In genomic region chr12:83402270-83402669, GRCm38 (mm10) we compare ENCODE assay signal across 24 mouse cellular contexts.
"Had no signal": no experiment of that assay in that cellular context is flagged by ENCODE, and none has a peak within 500 bp of the region (broad histone marks: within the 10 kb centered on the region; RNA-seq: fewer than 3 reads in every experiment).

No protein-coding gene starts in this region.

- DNase-seq: gastrocnemius, postnatal 10 days; gastrocnemius, postnatal 25 days; heart, adult 2 months; heart, postnatal 4 days; kidney, adult 18-20 months; kidney, adult 8-10 months; kidney, postnatal 10 days; kidney, postnatal 25 days; kidney, postnatal 4 days; left cerebral cortex, postnatal 4 days; liver, embryonic 13.5 days had no signal

- H3K27me3 ChIP-seq: heart, embryonic 12.5 days; heart, embryonic 15.5 days; hindbrain, embryonic 12.5 days; intestine, embryonic 15.5 days; limb, embryonic 13.5 days; limb, embryonic 15.5 days; liver, embryonic 13.5 days had no signal

- ATAC-seq: forebrain, embryonic 16.5 days; hindbrain, embryonic 16.5 days; inflammation-experienced regulatory T-cells, adult 6 months; intestine, embryonic 15.5 days; intestine, postnatal 0 days had no signal

- H3K4me2 ChIP-seq: heart, embryonic 12.5 days; heart, embryonic 15.5 days; hindbrain, embryonic 12.5 days; hindbrain, embryonic 14.5 days; intestine, embryonic 15.5 days; limb, embryonic 13.5 days; limb, embryonic 15.5 days; liver, embryonic 13.5 days had no signal

- H3K27ac ChIP-seq: heart, adult 2 months; heart, embryonic 15.5 days; hindbrain, embryonic 10.5 days; hindbrain, embryonic 12.5 days; hindbrain, embryonic 14.5 days; intestine, embryonic 15.5 days; layer of hippocampus, adult 2 months; limb, embryonic 13.5 days; limb, embryonic 15.5 days; liver, embryonic 13.5 days had no signal

- H3K4me1 ChIP-seq: hindbrain, embryonic 12.5 days; intestine, embryonic 15.5 days; limb, embryonic 13.5 days; limb, embryonic 15.5 days had no signal

- H3K36me3 ChIP-seq: heart, embryonic 12.5 days; heart, embryonic 15.5 days; hindbrain, embryonic 10.5 days; hindbrain, embryonic 12.5 days; intestine, embryonic 15.5 days; limb, embryonic 13.5 days; limb, embryonic 15.5 days; liver, embryonic 13.5 days had no signal

- H3K9me3 ChIP-seq: heart, embryonic 12.5 days; heart, embryonic 15.5 days; hindbrain, embryonic 10.5 days; hindbrain, embryonic 12.5 days; intestine, embryonic 15.5 days; limb, embryonic 13.5 days; limb, embryonic 15.5 days; liver, embryonic 13.5 days had no signal

- H3K4me3 ChIP-seq: heart, adult 2 months; heart, embryonic 12.5 days; heart, embryonic 15.5 days; hindbrain, embryonic 10.5 days; hindbrain, embryonic 12.5 days; intestine, embryonic 15.5 days; layer of hippocampus, adult 2 months; limb, embryonic 13.5 days; limb, embryonic 15.5 days; liver, embryonic 13.5 days had no signal

- H3K9ac ChIP-seq: heart, embryonic 12.5 days; heart, embryonic 15.5 days; hindbrain, embryonic 12.5 days; hindbrain, embryonic 14.5 days; intestine, embryonic 15.5 days; limb, embryonic 13.5 days; limb, embryonic 15.5 days; liver, embryonic 13.5 days had no signal
